Mouse (Mus musculus) gastrocnemius, postnatal 14 days (tissue): ENCODE results near the gene Ccng2. TPM values are rescaled to one million over a fixed set of nuclear protein-coding genes. Genes with fewer than 3 reads are reported as not detected.

ENCODE experiments used
- DNase-seq: peaks from one replicate; pipeline ENCODE4 v3.0.0; 2021; ENCODE audit warnings: mixed read lengths
- intact Hi-C: fragments of 180-260 bp; cut with DNase I; formaldehyde crosslinking; loops from one replicate; pipeline ENCODE4 v1.15.1; 2025; ENCODE audit warnings: low total_unique reads
- long read RNA-seq, 2 experiments: library from polyadenylated mRNA; stranded (forward); transcript quantifications; one replicate each; pipeline ENCODE4 v2.0.0; 2021
- total RNA-seq, 2 experiments: library from RNA; stranded (reverse); gene quantifications; 2 replicates each; pipeline ENCODE4 v1.2.3; 2021

Ccng2 gene
- 10 to 100 TPM in 1 of 2 experiments, 1 to 10 TPM in 1; 9.6 to 16.6 TPM for total RNA-seq
- long read RNA-seq, experiment 1, transcript Ccng2-201 (8 exons, 2,810 nt), result major isoform, 21 of 22 reads
- long read RNA-seq, experiment 1, partial matches to known transcripts, result 1 of 22 reads
- long read RNA-seq, experiment 1, other reads (novel, unspliced or antisense), result 0 of 22 reads
- long read RNA-seq, experiment 2, transcript Ccng2-201 (8 exons, 2,810 nt), result major isoform, 19 of 23 reads
- long read RNA-seq, experiment 2, partial matches to known transcripts, result 0 of 23 reads
- long read RNA-seq, experiment 2, other reads (novel, unspliced or antisense), result 4 of 23 reads

GRCm38 (mm10) chr5:93266883-93267704, at the start of gene Ccng2:
Gene Ccng2, plus strand, starts transcription at chr5:93267257.
- intact Hi-C loops, result no loop called here
- DNase-seq, result peak; percentile 94

GRCm38 (mm10) chr5:93218375-93218774, 48.7 kb upstream of the Ccng2 start:
- intact Hi-C loops, result no loop called here
- DNase-seq, result no peak

GRCm38 (mm10) chr5:93221661-93222060, 45.4 kb upstream of the Ccng2 start:
- peak; percentile 36 for DNase-seq

GRCm38 (mm10) chr5:93224549-93224948, 42.5 kb upstream of the Ccng2 start:
- intact Hi-C loops, result no loop called here
- DNase-seq, result no peak

More at GRCm38 (mm10) chr5:93221661-93222060, 45.4 kb upstream of the Ccng2 start:
- intact Hi-C loops, result no loop called here

DNA sequence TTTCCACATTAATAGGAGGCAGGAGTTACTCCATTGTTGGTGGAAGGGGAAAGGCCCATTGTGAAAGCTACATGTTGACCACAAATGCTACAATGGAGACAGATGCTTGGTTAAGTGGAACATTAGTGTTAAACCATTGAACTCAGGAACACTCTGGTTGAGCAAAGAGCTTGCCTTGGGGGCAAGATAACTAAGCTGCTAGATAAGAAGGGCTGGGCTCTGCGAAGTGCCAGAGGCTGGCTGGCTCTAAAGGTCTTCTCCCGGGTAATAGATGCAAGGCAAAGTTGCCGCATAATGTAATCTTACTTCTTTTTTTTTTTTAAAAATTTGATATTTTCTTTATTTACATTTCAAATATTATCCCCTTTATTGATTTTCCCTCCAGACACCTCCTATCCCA, 39.9 kb upstream of the Ccng2 start:
- intact Hi-C loops, result no loop called here

DNA sequence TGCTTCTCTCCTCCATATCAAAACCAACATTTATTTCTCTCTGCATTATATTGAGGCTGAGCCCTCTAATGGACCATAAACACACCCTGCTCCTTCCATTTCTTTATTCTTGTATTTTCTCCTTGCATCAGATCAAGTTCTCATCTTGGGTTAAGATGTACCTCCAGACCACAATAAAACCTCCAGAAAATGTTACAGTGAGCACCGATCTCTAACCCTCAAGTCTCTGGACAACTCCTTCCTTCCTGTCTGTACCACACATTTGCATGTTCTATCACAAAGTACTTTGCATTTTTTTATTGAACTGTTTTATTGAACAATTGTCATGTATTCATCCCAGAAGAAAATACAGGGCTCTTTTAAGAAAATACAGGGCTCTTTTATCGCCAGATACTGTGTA, 37.5 kb upstream of the Ccng2 start:
- no peak for DNase-seq
- intact Hi-C loops, result no loop called here

More for the DNA sequence above, 39.9 kb upstream of the Ccng2 start:
- no peak for DNase-seq

DNA sequence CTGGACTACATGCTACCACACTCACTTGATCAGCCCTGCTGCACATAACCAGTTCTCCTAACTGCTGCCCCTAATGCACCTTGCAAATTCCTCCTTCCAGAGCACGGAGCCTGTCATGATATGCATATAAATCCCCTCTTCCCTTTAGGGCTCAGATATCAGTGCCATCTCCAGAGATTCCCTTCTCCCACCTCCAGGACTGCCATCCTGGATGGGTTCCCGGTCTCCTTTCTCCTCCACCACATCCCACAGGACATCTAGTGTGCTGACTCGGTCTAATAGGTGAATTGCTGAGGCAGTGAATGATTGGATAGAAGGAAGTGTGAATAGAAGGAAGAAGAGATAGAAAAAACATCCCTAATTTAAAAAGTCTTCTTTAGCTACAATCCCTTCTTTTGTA, 35.3 kb upstream of the Ccng2 start:
- intact Hi-C loops, result no loop called here
- no peak for DNase-seq

- intact Hi-C loops, result no loop called here
- DNase-seq, result no peak
Observed at GRCm38 (mm10) chr5:93232838-93233237, 34.2 kb upstream of the Ccng2 start.

DNA sequence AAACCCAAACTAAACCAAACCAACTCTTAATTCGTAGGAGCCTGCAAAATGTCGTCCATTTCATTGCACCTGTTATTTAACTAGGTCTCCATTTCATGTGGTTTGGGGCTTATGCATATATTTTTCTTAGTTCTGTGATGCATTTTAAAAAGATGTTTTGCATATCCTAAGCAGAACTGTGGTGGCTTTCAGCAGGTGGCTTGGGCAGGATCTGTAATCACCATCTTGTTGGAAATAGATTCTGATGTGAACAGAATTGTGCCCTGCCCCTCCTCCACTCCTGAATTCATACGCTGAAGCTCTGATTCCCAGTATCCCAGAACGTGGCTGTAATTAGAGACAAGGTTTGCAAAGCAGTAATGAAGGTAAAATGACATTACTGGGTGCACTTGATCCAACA, 32.9 kb upstream of the Ccng2 start:
- intact Hi-C loops, result no loop called here
- DNase-seq, result no peak

- no peak for DNase-seq
- intact Hi-C loops, result no loop called here
Observed at GRCm38 (mm10) chr5:93234605-93235004, 32.5 kb upstream of the Ccng2 start.

- intact Hi-C loops, result no loop called here
- DNase-seq, result no peak
Observed at GRCm38 (mm10) chr5:93235888-93236287, 31.2 kb upstream of the Ccng2 start.

GRCm38 (mm10) chr5:93236541-93236940, 30.5 kb upstream of the Ccng2 start:
- DNase-seq, result no peak
- intact Hi-C loops, result no loop called here

DNA sequence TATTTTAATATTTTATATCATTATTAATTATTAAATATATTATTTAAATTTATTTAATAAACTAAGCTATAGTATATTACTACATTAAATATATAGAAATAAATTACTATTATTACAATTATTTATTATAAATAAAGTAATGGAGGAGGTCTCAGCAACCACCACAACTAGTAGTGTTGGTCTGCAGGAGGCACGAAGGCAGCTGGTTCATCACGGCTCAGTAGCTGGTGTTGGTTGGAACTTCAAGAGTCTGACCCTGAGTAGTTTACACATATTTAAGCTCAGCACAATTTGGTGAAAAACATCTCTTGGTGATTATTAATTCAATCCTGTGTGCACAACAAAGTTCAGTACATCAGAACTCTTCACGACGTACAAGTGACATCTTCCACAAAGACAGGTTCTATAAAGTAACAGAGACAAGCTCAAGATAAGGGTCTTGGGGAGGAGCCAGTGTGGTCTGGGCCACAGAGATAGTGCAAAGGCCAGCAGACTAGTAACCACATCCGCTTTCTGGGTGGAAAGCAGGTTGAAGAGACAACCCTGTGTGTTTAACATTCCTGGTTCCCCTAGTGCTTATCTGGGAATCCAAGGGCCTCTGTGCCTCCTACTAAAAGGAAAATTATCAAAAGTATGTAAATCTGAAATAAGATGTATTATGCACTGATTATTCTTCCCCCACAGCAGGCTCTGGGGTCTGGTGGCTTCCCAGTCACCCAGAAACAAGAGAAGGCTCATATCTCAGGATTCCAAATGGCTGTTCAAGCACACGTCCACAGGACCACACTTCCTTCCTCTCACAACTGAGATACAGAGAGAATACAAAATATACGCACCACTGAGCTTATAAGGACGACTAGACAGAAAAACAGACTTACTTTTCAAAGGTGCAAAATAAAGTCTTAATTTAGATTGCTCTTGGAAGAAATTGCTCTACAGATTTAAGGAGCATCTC, 27.2 kb upstream of the Ccng2 start:
- intact Hi-C loops, result no loop called here
- no peak for DNase-seq

- intact Hi-C loops, result no loop called here
- DNase-seq, result no peak
Observed at GRCm38 (mm10) chr5:93245280-93245679, 21.8 kb upstream of the Ccng2 start.

GRCm38 (mm10) chr5:93249940-93250578, 17.0 kb upstream of the Ccng2 start:
- intact Hi-C loops, result no loop called here
- DNase-seq, result no peak

GRCm38 (mm10) chr5:93251001-93251760, 15.9 kb upstream of the Ccng2 start:
- intact Hi-C loops, result no loop called here
- DNase-seq, result peak; percentile 53

- DNase-seq, result no peak
- intact Hi-C loops, result no loop called here
Observed at GRCm38 (mm10) chr5:93255759-93256265, 11.2 kb upstream of the Ccng2 start.

DNA sequence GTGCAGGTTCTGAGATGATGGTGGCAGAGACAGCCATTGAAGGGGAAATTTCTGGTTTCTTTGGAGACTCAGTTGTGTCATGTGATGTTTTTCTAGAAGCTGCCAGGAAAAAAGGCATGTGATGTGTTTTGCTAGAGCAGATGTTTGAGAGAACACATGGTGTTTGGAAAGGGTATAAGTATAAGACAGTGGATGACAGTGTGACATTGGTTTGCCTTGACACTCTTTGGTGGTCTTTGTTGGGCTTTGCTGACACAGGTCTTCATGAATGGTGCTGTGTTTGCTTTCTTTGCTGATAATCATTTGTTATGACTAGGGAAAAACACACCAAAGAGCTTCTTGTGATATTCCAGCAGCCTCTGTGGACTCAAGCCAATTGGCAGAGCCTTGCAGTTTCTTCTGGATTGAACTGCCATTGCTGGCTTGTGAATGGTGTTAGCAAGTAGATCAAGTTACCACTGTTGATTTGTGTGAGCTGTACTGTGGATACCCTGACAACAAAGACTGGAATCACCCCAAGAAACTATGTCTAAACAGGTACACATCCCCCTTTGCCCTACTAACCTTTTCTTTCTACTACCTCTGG, 10.1 kb upstream of the Ccng2 start:
- intact Hi-C loops, result no loop called here
- peak; percentile 12 for DNase-seq
